Mouse (Mus musculus): ENCODE measurements at regions not wholly inside any gene's neighbourhood (a gene's known extent, or its start where the extent isn't known, plus 50 kb on each side); places are given as distances from the start of the nearest gene placed in this dataset.

- TF ChIP-seq CTCF (conservative IDR thresholded peaks at IDR 0.05; ENCODE audit: low read length) (no peak), NANOG (IDR thresholded peaks at IDR 0.05; ENCODE audit: borderline replicate concordance, low read length) (no peak), POU5F1 (IDR thresholded peaks at IDR 0.05; ENCODE audit: borderline replicate concordance, low read length) (no peak)
Measured at GRCm38 (mm10) chr10:16895332-16895731, 827.7 kb upstream of the Cited2 start.
